Mouse (Mus musculus) G1E (cell line): ENCODE measurements at regions not wholly inside any gene's neighbourhood (a gene's known extent, or its start where the extent isn't known, plus 50 kb on each side); places are given as distances from the start of the nearest gene placed in this dataset.

ENCODE experiments used
- CTCF ChIP-seq: IDR thresholded peaks from 2 replicates; pipeline ENCODE4 v1.5.1; 2012; ENCODE audit warnings: low read depth, low read length, inconsistent platforms, mixed read lengths
- GATA1 ChIP-seq: IDR thresholded peaks from 2 replicates; pipeline ENCODE4 v1.6.1; 2012; ENCODE audit warnings: borderline replicate concordance, low read length, inconsistent platforms, mixed read lengths
- POLR2AphosphoS5 ChIP-seq: IDR thresholded peaks from 2 replicates; pipeline ENCODE4 v1.6.1; 2012; ENCODE audit warnings: low read depth, low read length, inconsistent platforms; ENCODE audit not compliant: insufficient replicate concordance
- TAL1 ChIP-seq: conservative IDR thresholded peaks from 2 replicates; pipeline ENCODE4 v1.6.1; 2012; ENCODE audit warnings: low read depth, low read length, inconsistent platforms, mixed read lengths

GRCm38 (mm10) chr9:101408116-101408515 lies 156.5 kb upstream of the Ppp2r3a start:
- TF ChIP-seq CTCF = no peak
- no peak for TF ChIP-seq GATA1
- no peak for TF ChIP-seq POLR2AphosphoS5
- no peak for TF ChIP-seq TAL1
